Mouse (Mus musculus) intestine, embryonic 15.5 days (tissue): ENCODE results near the gene Atp2b2. TPM values are rescaled to one million over a fixed set of nuclear protein-coding genes. Genes with fewer than 3 reads are reported as not detected.

ENCODE experiments used
- ATAC-seq: fragments of 200-750 bp; cut with Nextera tagmentation; 2 replicates; pipeline ENCODE4 v1.8.0; 2017; ENCODE audit warnings: moderate TSS enrichment, moderate library complexity
- H3K27ac ChIP-seq: fragments of 300-500 bp; sonication (generic); 2 replicates; pipeline ENCODE4 v1.5.1; 2015; ENCODE audit warnings: mild to moderate bottlenecking, inconsistent platforms
- H3K27me3 ChIP-seq: fragments of 300-500 bp; sonication (generic); replicated peaks from 2 replicates; pipeline ENCODE4 v1.6.1; 2015; ENCODE audit warnings: inconsistent platforms
- H3K36me3 ChIP-seq: fragments of 300-500 bp; sonication (generic); 2 replicates; pipeline ENCODE4 v1.6.1; 2015; ENCODE audit warnings: inconsistent platforms
- H3K4me1 ChIP-seq: fragments of 300-500 bp; sonication (generic); replicated peaks from 2 replicates; pipeline ENCODE4 v1.6.1; 2015; ENCODE audit warnings: inconsistent platforms
- H3K4me2 ChIP-seq: fragments of 300-500 bp; sonication (generic); replicated peaks from 2 replicates; pipeline ENCODE4 v1.6.1; 2015; ENCODE audit warnings: mild to moderate bottlenecking, inconsistent platforms
- H3K4me3 ChIP-seq: fragments of 300-500 bp; sonication (generic); replicated peaks from 2 replicates; pipeline ENCODE4 v1.5.1; 2015; ENCODE audit warnings: inconsistent platforms
- H3K9ac ChIP-seq: fragments of 300-500 bp; sonication (generic); 2 replicates; pipeline ENCODE4 v1.6.1; 2015; ENCODE audit warnings: inconsistent platforms
- H3K9me3 ChIP-seq: fragments of 300-500 bp; sonication (generic); 2 replicates; pipeline ENCODE4 v1.6.1; 2016; ENCODE audit warnings: inconsistent platforms
- WGBS: fragments of 180-500 bp; shearing (Covaris S2); methylation state at CpG from one replicate; pipeline ENCODE4 v1.1.7; 2015; 5-methylcytosine and 5-hydroxymethylcytosine counted together
- polyA plus RNA-seq: library from polyadenylated mRNA; unstranded; fragments of >200 nt; fragmentation: Nextera tagmentation; extraction: Ambion mirVana; gene quantifications from 2 replicates; pipeline ENCODE4 v1.2.1, GENCODE M21; 2015

The Atp2b2 gene
- polyA plus RNA-seq, 1 experiment from 2014 or later = 1.1 TPM

DNA sequence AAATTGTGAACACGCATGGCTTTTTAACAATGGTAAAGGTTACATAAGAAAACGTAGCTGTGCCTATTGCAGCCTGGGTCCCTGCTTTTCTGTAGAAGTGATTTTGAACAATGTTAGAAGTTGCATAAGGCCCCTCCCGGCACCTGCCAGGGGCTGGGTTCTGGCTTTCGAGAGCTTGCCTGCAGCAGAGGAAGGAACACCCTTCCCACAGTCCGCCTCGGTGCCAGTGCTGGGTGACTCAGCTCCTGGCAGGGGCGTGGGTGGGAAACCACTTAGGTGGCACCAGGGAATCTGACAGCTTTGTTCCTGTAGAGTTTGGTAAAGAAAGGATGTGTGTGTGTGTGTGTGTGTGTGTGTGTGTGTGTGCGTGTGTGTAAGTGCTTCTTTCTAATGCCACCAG, 107.7 kb downstream of the Atp2b2 start:
- no peak overlapping the region for H3K9ac ChIP-seq
- WGBS = 78% methylated on average over 8 of the region's 8 CpGs

DNA sequence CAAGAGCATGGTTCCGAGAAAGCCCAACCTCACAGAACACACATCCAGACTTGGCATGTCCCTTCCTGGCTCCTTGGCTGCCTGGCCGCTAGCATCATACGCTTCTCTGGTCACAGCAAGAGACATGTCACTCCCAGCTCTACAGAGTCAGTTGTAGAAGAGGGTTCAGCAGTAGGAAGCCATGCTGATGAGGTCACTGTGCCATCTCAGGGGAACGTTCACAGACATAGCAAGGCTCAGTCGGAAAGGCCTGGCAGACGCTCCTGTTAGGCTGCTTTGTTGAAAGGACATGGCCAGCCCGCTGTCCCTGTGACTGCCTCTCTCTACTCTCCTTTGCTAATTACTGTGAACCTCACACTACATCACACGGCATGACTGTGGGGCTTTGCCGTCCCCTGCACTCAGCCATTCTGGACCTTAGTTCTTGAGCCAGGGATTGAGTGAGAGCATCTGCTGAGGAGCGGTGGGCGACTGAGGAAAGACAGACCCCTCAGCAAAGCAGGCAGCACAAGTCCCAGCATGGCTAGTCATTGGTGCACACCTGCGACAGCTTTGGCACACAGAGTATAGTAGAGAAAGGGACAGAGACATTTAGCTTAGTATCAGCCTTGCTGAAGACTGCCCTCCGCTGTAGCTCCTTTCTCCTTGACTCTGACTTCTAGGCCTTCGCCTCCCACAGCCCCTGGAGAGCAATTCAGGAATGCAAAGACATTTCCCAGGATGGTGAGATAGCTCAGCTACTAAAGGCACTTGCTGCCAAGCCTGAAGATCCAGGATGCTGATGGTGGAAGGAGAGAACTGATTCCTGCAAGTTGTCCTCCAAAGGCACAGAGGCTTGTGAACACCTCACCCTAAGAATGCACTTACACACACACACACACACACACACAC, 108.9 kb downstream of the Atp2b2 start:
- no peak overlapping the region for H3K27ac ChIP-seq
- no peaks in the 10 kb centered on the region for H3K9me3 ChIP-seq
- no peak for ATAC-seq
- H3K36me3 ChIP-seq = no peaks in the 10 kb centered on the region
- no peaks in the 10 kb centered on the region for H3K4me1 ChIP-seq
- WGBS = 72% methylated on average over 14 of the region's 14 CpGs
- H3K4me3 ChIP-seq = no peak overlapping the region
- no peak overlapping the region for H3K4me2 ChIP-seq
- no peaks in the 10 kb centered on the region for H3K27me3 ChIP-seq
- H3K9ac ChIP-seq = no peak overlapping the region

More for the DNA sequence above, 107.7 kb downstream of the Atp2b2 start:
- Histone ChIP-seq H3K27ac (no peak overlapping the region), H3K36me3 (no peaks in the 10 kb centered on the region), H3K27me3 (no peaks in the 10 kb centered on the region), H3K4me1 (no peaks in the 10 kb centered on the region), H3K4me2 (no peak overlapping the region), H3K4me3 (no peak overlapping the region), H3K9me3 (no peaks in the 10 kb centered on the region)
- ATAC-seq = no peak

DNA sequence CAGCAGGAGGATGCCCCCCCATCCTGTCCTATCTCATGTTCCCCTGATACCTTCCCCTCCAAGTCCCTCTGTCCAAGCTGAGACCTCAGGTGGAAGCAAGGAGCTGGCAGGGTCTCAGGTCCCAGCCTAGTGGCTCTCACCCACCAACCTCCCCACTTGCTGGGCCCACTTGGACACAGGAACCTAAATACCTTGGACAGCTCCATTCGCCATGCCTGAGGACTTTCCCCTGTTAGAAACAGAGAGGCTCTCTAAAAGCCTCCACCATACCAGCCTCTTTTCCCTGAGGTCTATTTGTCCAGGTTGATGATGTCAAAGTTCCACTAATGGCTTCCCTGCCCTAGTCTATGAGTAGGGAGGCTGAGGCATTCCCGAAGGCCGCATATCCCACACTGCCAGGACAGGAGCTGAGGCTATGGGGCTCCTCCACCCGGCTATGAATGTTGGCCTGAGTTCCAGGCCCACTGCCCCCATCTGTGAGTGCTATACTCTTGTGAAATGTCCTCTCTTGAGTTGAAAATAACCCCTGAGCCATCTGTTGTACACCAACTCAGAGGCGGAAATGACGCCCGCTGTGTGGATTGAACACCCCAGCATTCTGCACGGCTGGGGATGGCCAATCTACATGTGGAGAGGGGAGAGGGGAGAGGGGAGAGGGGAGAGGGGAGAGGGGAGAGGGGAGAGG, 113.1 kb downstream of the Atp2b2 start:
- H3K4me3 ChIP-seq = no peak overlapping the region
- ATAC-seq = no peak
- no peak overlapping the region for H3K9ac ChIP-seq
- H3K4me2 ChIP-seq = no peak overlapping the region
- no peaks in the 10 kb centered on the region for H3K27me3 ChIP-seq
- 84% methylated on average over 7 of the region's 8 CpGs for WGBS
- no peaks in the 10 kb centered on the region for H3K36me3 ChIP-seq
- H3K9me3 ChIP-seq = no peaks in the 10 kb centered on the region
- H3K27ac ChIP-seq = no peak overlapping the region
- no peaks in the 10 kb centered on the region for H3K4me1 ChIP-seq

DNA sequence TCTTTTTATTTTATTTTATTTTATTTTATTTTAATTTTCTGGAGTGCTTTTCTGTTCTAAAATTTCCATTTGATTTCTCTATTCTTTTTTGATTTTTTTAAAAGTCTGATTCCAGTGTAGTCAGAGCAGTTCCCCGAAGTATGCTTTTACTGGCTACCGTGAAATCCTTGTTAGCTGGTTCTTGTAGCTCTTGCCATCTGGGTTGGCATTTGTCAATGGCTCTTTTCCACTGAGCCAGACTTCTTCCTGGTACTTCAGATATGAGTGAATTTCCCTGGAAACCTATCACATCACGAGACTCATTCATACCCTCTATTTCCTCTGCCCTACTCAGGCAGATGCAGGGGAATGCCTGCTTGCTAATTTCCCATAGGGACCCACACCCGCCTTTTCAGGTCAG, 119.2 kb downstream of the Atp2b2 start:
- H3K9me3 ChIP-seq = no peaks in the 10 kb centered on the region
- H3K4me1 ChIP-seq = no peaks in the 10 kb centered on the region
- no peak overlapping the region for H3K27ac ChIP-seq
- H3K4me3 ChIP-seq = no peak overlapping the region
- H3K36me3 ChIP-seq = no peaks in the 10 kb centered on the region
- no peak overlapping the region for H3K9ac ChIP-seq
- H3K4me2 ChIP-seq = no peak overlapping the region
- H3K27me3 ChIP-seq = no peaks in the 10 kb centered on the region; the same call in 1 of the 2 replicates
- WGBS = 79% methylated on average over 4 of the region's 4 CpGs
- no peak for ATAC-seq

DNA sequence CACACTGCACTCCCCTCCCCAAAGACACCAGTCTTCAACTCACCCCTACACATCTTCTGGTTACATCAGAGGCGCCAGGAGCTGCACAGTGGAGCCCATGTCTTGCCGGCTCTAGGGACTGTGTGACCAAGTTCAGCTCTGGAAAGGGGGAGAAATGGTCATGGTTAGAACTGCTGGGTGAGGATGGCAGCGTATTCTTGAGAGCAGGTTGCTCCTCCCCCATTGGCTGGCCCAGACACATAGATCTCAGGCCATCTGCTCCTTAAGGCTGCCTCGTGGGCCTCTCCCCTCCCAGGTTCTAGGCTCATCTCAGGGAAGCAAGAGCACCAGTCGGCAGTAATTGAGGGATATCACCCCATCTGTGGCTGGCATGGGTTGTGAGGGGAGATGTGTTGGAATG, 121.9 kb downstream of the Atp2b2 start:
- Histone ChIP-seq H3K4me1 (no peaks in the 10 kb centered on the region), H3K4me2 (no peak overlapping the region), H3K27ac (no peak overlapping the region), H3K9me3 (no peaks in the 10 kb centered on the region), H3K9ac (no peak overlapping the region), H3K36me3 (no peaks in the 10 kb centered on the region), H3K4me3 (no peak overlapping the region), H3K27me3 (no peaks in the 10 kb centered on the region; the same call in 1 of the 2 replicates)
- ATAC-seq = no peak
- 68% methylated on average over 5 of the region's 5 CpGs for WGBS

DNA sequence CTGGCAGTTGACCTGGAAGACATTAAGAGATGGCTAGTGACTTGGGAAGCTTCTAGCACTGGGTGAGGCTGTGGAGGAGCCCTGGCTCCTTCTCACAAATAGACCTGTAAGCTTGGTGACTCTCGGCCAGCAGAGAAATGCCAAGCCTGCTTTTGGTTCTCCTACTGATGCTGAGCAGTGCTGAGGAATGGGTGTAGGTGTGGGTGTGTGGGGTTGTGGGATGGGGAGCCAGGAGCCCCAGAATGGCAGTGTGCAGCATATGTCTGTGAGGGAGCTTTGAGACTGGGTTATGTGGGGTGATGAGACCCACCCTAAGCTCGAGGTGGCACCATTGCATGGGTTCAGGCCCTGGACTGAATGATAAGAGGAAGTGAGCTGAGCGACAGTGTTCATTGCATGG, 129.7 kb downstream of the Atp2b2 start:
- Histone ChIP-seq H3K4me3 (no peak overlapping the region), H3K27me3 (no peaks in the 10 kb centered on the region), H3K4me1 (no peaks in the 10 kb centered on the region), H3K36me3 (no peaks in the 10 kb centered on the region), H3K9me3 (no peaks in the 10 kb centered on the region), H3K9ac (no peak overlapping the region), H3K4me2 (no peak overlapping the region), H3K27ac (no peak overlapping the region)
- 71% methylated on average over 3 of the region's 3 CpGs for WGBS
- ATAC-seq = no peak

DNA sequence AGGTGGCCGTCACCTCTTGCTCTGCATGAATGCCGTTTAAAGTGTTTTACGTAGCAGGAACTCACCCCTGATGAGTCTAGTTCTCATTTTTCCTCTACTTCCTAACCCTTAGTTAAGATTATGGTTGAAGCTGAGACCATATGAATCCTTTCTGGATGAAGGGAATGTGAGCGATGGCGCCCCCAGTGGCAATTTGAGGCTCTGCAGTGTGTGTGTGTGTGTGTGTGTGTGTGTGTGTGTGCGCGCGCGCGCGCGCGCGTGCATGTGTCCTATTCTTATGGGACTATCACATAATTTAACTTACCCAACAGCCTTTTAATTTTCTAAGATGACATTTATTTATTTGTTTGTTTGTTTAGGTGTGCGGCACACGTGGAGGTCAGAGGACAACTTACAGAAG, 131.3 kb downstream of the Atp2b2 start:
- Histone ChIP-seq H3K4me1 (no peaks in the 10 kb centered on the region), H3K27ac (no peak overlapping the region), H3K27me3 (no peaks in the 10 kb centered on the region), H3K9me3 (no peaks in the 10 kb centered on the region), H3K9ac (no peak overlapping the region), H3K36me3 (no peaks in the 10 kb centered on the region), H3K4me2 (no peak overlapping the region), H3K4me3 (no peak overlapping the region)
- no peak for ATAC-seq
- 76% methylated on average over 16 of the region's 16 CpGs for WGBS

DNA sequence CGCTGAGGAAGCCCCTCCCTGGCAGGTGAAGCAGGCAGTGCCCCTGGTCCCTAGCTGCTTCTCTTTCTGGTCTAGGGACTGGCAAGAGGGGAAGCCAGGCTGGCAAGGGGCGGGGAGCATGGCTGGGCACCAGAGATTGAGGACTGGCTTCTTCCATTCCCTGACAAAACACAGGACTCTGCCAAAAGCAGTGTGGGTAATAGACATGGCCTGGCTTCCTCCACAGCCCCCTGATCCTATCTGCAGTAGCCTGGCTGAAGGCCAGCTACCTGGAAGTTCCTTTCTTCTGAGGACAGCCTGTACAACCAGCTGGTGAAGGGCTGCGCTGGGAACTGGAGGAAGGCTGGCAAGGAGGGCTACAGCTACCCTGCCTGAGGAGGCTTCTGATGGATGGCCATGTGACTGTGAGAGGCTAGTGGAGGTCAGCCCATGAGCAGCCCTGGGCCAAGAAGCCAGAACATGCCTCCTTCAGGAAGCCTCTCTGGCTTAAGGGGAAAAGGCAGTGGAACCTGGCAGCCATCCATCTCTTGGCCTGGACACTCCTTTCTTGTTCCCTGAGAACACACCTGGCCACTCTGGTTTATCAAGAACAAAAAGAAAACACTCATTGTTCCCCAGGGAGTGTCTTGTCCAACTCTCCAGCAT, 131.9 kb downstream of the Atp2b2 start:
- Histone ChIP-seq H3K27ac (no peak overlapping the region), H3K27me3 (no peaks in the 10 kb centered on the region), H3K4me1 (no peaks in the 10 kb centered on the region), H3K36me3 (no peaks in the 10 kb centered on the region), H3K9ac (no peak overlapping the region), H3K4me3 (no peak overlapping the region), H3K4me2 (no peak overlapping the region), H3K9me3 (no peaks in the 10 kb centered on the region)
- ATAC-seq = no peak
- 94% methylated on average over 3 of the region's 3 CpGs for WGBS

DNA sequence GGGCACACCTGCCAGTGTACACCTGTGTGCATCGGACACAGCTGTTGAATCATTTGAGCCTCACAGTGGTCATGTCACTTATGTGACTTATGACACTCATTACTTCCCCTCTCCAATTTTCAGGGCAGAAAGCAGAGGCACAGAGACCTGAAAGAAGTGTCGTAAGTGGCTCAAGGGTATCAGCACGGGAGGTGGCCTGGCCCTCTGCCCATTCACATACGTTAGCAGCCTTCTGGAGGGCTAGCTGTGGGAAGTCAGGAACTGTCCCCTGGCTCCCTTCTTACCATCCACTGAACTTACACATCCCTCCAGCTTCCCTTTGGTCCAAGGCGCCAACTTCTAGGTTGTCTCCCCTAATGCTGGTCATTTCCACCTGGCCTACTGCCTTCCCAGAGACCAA, 132.6 kb downstream of the Atp2b2 start:
- H3K9me3 ChIP-seq = no peaks in the 10 kb centered on the region
- WGBS = 73% methylated on average over 5 of the region's 5 CpGs

DNA sequence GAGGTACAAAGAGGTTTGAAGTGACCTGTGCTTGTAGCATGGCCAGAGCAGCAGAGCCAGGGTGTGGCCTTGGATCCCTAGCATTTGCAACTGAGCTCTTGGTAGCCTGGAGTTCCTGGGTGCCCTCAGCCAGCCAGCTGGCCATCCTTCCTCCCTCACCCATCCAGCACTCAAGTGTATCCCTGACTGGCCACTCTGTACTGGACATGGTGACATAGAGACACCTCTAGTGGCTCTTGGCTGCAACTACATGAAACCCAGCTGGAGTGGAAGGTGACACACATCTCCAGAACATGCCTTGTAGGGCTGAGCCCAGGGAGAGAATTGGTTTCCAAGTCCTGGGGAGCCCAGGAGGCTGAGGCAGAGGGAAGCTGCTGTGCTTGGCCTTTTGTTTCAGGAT, 134.3 kb downstream of the Atp2b2 start:
- H3K27ac ChIP-seq = no peak overlapping the region
- no peak for ATAC-seq

More for the DNA sequence above, 132.6 kb downstream of the Atp2b2 start:
- H3K4me2 ChIP-seq = no peak overlapping the region
- H3K4me3 ChIP-seq = no peak overlapping the region
- H3K27me3 ChIP-seq = no peaks in the 10 kb centered on the region
- H3K36me3 ChIP-seq = no peaks in the 10 kb centered on the region
- H3K27ac ChIP-seq = no peak overlapping the region
- no peak overlapping the region for H3K9ac ChIP-seq
- no peaks in the 10 kb centered on the region for H3K4me1 ChIP-seq
- no peak for ATAC-seq

DNA sequence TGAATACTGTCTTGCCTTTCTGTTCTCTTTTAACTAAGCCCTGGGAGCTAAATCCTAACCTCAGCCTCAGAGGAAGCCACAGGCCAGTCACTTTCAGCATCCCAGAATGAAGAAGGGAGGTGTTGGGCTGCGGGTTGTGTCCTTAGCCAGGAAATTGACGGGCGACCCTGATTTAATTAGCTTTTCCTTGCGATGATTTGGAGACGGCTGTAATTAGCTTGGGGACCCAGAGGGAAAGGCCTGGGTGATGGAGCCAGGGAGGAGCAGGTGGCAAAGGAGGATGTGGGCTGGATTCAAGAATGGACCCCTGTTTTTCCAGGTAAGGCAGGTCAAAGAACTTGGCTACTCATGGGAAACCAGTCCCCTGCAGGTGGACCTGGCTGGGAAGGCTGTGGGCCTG, 138.0 kb downstream of the Atp2b2 start:
- H3K4me2 ChIP-seq = no peak overlapping the region
- no peak for ATAC-seq
- no peak overlapping the region for H3K27ac ChIP-seq
- no peaks in the 10 kb centered on the region for H3K36me3 ChIP-seq
- no peak overlapping the region for H3K4me3 ChIP-seq
- WGBS = 70% methylated on average over 5 of the region's 5 CpGs
- H3K4me1 ChIP-seq = no peaks in the 10 kb centered on the region
- H3K9ac ChIP-seq = no peak overlapping the region
- H3K27me3 ChIP-seq = no peaks in the 10 kb centered on the region
- no peaks in the 10 kb centered on the region for H3K9me3 ChIP-seq

More for the DNA sequence above, 134.3 kb downstream of the Atp2b2 start:
- Histone ChIP-seq H3K4me1 (no peaks in the 10 kb centered on the region), H3K4me3 (no peak overlapping the region), H3K9me3 (no peaks in the 10 kb centered on the region), H3K27me3 (no peaks in the 10 kb centered on the region), H3K4me2 (no peak overlapping the region), H3K9ac (no peak overlapping the region), H3K36me3 (no peaks in the 10 kb centered on the region)

DNA sequence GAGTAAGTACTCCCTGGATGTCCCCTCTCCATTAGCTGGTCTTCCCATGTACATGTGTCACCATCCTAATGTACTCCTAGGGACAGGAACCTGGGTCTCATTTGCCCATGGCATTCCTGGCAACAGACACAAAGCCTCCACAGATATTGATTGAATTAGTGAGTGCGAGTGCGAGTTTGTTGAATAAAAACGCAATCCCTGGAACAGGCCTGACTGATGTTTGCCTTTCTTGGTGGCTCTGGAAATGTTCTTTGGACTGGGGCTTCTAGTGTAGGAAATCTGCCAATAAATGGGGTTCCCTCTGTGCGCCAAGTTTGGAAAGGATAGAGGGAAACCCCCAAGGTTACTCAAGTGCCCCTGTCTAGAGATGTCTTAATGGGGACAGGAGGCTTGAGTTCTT, 146.4 kb downstream of the Atp2b2 start:
- Histone ChIP-seq H3K27ac (no peak overlapping the region), H3K9ac (no peak overlapping the region), H3K4me1 (no peaks in the 10 kb centered on the region), H3K4me2 (no peak overlapping the region), H3K36me3 (no peaks in the 10 kb centered on the region), H3K27me3 (peaks cover 28% of the 10 kb centered on the region), H3K9me3 (no peaks in the 10 kb centered on the region), H3K4me3 (no peak overlapping the region)
- no peak for ATAC-seq
- WGBS = 85% methylated on average over 4 of the region's 4 CpGs
